Mouse (Mus musculus): ENCODE measurements around the gene AI182371.

The AI182371 gene

DNA sequence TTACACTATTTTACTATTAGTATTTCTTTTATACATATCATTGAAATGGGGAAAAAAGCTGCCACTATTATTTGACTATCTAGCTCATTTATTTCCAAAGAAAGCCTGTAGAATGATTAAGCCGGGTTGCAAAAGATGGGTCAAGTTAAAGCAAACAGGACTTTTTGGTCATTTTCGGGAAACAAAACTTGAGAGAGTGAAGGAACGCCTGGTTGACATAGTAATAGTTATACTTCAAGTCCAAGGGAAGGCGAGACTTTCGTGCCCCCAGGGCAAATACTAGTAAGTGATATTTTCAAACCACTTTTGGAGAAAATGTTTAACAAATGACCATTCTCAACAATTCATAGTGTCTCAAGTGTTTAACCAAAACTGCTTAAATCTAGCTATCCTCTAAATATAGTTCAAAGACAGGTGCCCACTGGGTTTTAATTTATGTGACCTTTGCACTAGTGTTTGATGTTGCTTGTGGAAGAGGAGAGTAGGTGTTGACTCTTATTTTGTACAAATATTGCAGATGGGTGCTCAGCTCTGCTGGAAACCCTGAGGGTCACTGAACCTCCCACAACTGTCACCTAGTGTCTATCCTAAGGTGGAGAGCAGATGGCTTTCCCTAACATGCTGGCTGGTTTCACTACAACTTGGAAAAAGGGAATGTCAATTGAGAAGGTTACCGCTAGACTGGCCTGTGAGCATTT, 37.9 kb downstream of the AI182371 start:
- H3K36me3 ChIP-seq (ENCODE audit: insufficient read depth, low read length): no peaks in the 10 kb centered on the region
- H3K4me1 ChIP-seq (replicated peaks; ENCODE audit: low read depth, low read length): peaks cover 9% of the 10 kb centered on the region
- H3K27me3 ChIP-seq (ENCODE audit: insufficient read depth, low read length): no peaks in the 10 kb centered on the region
- no peak for TF ChIP-seq CTCF (conservative IDR thresholded peaks at IDR 0.05; ENCODE audit: low read length)
- TF ChIP-seq POU5F1 (IDR thresholded peaks at IDR 0.05; ENCODE audit: borderline replicate concordance, low read length): no peak
- TF ChIP-seq NANOG (IDR thresholded peaks at IDR 0.05; ENCODE audit: borderline replicate concordance, low read length): no peak
- no peaks in the 10 kb centered on the region for H3K9me3 ChIP-seq (ENCODE audit: low read length)
- no peak overlapping the region for H3K4me3 ChIP-seq (replicated peaks; ENCODE audit: low read length)

DNA sequence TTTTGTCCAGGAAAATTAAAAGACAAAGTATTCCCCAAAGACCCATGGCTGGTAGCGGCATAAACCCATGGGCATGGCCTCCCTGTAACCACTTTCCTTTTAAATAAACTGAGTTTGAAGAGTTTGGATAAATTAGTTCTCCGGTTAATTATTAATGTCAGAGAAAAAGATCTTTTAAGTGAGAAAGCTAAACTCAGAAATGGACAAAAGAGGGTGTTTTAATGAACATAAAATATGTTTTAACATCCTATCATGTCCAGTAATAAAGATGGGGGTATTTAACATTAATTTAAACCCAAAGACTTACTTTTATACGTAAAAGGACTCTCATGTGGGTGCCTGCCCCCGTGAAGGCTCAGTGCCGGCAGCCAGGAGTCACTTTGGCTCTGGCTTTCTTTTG, 40.0 kb downstream of the AI182371 start, which contains the start of gene Hc:
Gene Hc, minus strand, starts transcription at position 101 of the 400 bp plus-strand sequence.
- H3K4me3 ChIP-seq (replicated peaks; ENCODE audit: low read length): no peak within 1 kb of the TSS
- H3K36me3 ChIP-seq (ENCODE audit: insufficient read depth, low read length): no peaks in the 10 kb centered on the region
- 0 out of 2 replicates have a peak, but pooled peaks cover under 1% of the 10 kb centered on the region for H3K4me1 ChIP-seq (replicated peaks; ENCODE audit: low read depth, low read length)
- TF ChIP-seq CTCF (conservative IDR thresholded peaks at IDR 0.05; ENCODE audit: low read length) (no peak), POU5F1 (IDR thresholded peaks at IDR 0.05; ENCODE audit: borderline replicate concordance, low read length) (no peak), NANOG (IDR thresholded peaks at IDR 0.05; ENCODE audit: borderline replicate concordance, low read length) (no peak)
- H3K27me3 ChIP-seq (ENCODE audit: insufficient read depth, low read length): no peaks in the 10 kb centered on the region
- no peaks in the 10 kb centered on the region for H3K9me3 ChIP-seq (ENCODE audit: low read length)

DNA sequence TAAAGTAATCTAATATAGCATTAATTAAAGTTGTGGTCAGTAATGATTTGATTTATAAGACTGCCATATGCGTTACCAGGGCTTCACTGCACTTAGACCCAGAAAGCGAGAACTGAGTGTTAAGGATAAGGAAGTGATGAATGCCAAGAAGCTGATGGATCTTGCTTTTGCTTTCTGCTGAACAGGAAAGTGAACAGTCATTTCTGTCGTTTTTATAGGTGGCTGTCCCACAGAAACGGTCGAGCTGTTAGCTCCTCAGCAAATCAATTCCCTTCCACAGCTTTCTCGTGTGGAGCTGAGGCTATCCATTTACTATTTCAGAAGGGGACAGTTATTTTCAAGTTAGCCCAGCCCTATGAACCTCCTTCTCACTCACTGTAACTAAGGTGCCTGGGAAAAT, 40.4 kb downstream of the AI182371 start:
- no peak overlapping the region for H3K4me3 ChIP-seq (replicated peaks; ENCODE audit: low read length)
- H3K9me3 ChIP-seq (ENCODE audit: low read length): no peaks in the 10 kb centered on the region
- H3K36me3 ChIP-seq (ENCODE audit: insufficient read depth, low read length): no peaks in the 10 kb centered on the region
- no peaks in the 10 kb centered on the region for H3K27me3 ChIP-seq (ENCODE audit: insufficient read depth, low read length)
- no peak for TF ChIP-seq CTCF (conservative IDR thresholded peaks at IDR 0.05; ENCODE audit: low read length)
- no peak for TF ChIP-seq POU5F1 (IDR thresholded peaks at IDR 0.05; ENCODE audit: borderline replicate concordance, low read length)
- no peaks in the 10 kb centered on the region for H3K4me1 ChIP-seq (replicated peaks; ENCODE audit: low read depth, low read length)

DNA sequence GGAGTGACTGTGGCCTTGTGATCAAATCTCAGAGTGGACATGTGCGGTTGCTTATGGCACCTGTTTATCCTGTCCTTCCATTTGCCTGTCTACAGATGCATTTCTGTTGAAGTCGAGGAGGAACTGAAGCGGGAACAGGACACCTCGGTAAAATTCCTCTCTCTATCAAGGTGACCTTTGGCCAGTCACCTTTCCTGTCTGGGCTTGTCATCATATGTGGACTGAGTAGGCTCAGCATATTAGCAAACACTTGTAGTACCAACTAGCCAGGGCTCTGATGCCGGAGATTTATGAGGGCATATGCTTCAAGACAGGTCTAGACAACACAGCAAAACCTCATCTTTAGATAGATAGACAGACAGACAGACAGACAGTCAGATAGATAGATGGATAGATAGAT, 41.1 kb downstream of the AI182371 start:
- Histone ChIP-seq H3K4me1 (replicated peaks; ENCODE audit: low read depth, low read length) (no peaks in the 10 kb centered on the region), H3K36me3 (ENCODE audit: insufficient read depth, low read length) (no peaks in the 10 kb centered on the region), H3K27me3 (ENCODE audit: insufficient read depth, low read length) (no peaks in the 10 kb centered on the region), H3K9me3 (ENCODE audit: low read length) (no peaks in the 10 kb centered on the region), H3K4me3 (replicated peaks; ENCODE audit: low read length) (no peak overlapping the region)
- no peak for TF ChIP-seq NANOG (IDR thresholded peaks at IDR 0.05; ENCODE audit: borderline replicate concordance, low read length)
- TF ChIP-seq POU5F1 (IDR thresholded peaks at IDR 0.05; ENCODE audit: borderline replicate concordance, low read length): no peak
- no peak for TF ChIP-seq CTCF (conservative IDR thresholded peaks at IDR 0.05; ENCODE audit: low read length)

DNA sequence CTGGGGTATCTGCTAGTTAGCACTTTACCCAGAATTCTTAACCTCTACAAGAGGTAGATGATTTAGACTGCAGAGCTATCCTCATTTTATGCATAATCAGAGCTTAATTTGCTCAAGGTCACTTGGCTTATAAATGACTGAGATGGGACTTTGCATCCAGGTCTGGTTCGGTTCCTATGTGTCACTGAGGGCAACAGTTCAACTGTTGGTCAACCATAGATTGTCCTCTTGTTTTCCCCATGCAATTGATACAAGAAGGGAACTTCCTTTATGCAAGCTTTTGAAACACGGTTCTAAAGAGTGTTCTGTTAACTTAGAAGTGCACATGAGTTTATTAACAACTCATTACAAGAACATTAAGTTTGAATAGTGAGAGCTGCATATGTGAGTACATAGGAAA, 43.0 kb downstream of the AI182371 start:
- H3K36me3 ChIP-seq (ENCODE audit: insufficient read depth, low read length): no peaks in the 10 kb centered on the region
- H3K27me3 ChIP-seq (ENCODE audit: insufficient read depth, low read length): no peaks in the 10 kb centered on the region
- TF ChIP-seq CTCF (conservative IDR thresholded peaks at IDR 0.05; ENCODE audit: low read length) (no peak), POU5F1 (IDR thresholded peaks at IDR 0.05; ENCODE audit: borderline replicate concordance, low read length) (no peak), NANOG (IDR thresholded peaks at IDR 0.05; ENCODE audit: borderline replicate concordance, low read length) (no peak)
- no peaks in the 10 kb centered on the region for H3K4me1 ChIP-seq (replicated peaks; ENCODE audit: low read depth, low read length)
- H3K4me3 ChIP-seq (replicated peaks; ENCODE audit: low read length): no peak overlapping the region
- H3K9me3 ChIP-seq (ENCODE audit: low read length): no peaks in the 10 kb centered on the region

DNA sequence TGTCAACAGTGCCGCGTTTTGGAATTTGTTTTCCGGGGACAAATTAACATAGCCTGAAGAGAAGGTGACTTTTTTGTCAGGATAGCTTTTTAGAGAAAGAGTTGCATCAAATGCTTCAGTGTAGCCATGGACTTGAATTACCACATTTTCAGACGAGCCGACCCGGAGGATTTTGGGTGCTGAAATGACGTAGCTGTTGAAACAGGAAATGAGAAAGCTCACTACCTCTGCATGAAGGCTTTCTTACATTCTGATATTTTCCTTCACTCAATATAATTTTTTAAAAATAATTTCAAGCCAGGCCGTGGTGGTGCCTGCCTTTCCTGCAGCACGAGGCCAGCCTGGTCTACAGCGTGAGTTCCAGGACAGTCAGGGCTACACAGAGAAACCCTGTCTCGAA, 44.1 kb downstream of the AI182371 start:
- no peaks in the 10 kb centered on the region for H3K36me3 ChIP-seq (ENCODE audit: insufficient read depth, low read length)
- H3K9me3 ChIP-seq (ENCODE audit: low read length): no peaks in the 10 kb centered on the region
- H3K4me1 ChIP-seq (replicated peaks; ENCODE audit: low read depth, low read length): no peaks in the 10 kb centered on the region
- H3K27me3 ChIP-seq (ENCODE audit: insufficient read depth, low read length): no peaks in the 10 kb centered on the region
- TF ChIP-seq POU5F1 (IDR thresholded peaks at IDR 0.05; ENCODE audit: borderline replicate concordance, low read length) (no peak), NANOG (IDR thresholded peaks at IDR 0.05; ENCODE audit: borderline replicate concordance, low read length) (no peak), CTCF (conservative IDR thresholded peaks at IDR 0.05; ENCODE audit: low read length) (no peak)
- H3K4me3 ChIP-seq (replicated peaks; ENCODE audit: low read length): no peak overlapping the region

DNA sequence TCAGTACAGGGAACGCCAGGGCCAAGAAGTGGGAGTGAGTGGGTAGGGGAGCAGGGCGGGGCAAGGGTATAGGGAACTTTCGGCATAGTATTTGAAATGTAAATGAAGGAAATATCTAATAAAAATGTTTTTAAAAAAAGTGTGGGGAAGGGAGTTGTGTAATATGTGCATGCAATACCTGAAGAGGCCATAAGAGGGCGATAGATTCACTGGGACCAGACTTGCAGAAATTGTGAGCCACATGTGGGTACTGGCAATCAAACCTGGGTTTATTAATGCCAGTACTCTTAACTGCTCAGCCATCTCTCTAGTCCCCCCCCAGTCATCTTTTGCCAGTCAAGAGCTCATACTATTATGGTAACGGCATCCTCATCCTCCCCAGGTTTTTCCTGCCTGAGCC, 52.5 kb downstream of the AI182371 start:
- Histone ChIP-seq H3K27me3 (ENCODE audit: insufficient read depth, low read length) (no peaks in the 10 kb centered on the region), H3K36me3 (ENCODE audit: insufficient read depth, low read length) (no peaks in the 10 kb centered on the region), H3K4me1 (replicated peaks; ENCODE audit: low read depth, low read length) (no peaks in the 10 kb centered on the region; the same call in 1 of the 2 replicates), H3K9me3 (ENCODE audit: low read length) (no peaks in the 10 kb centered on the region), H3K4me3 (replicated peaks; ENCODE audit: low read length) (no peak overlapping the region)
- TF ChIP-seq POU5F1 (IDR thresholded peaks at IDR 0.05; ENCODE audit: borderline replicate concordance, low read length): no peak
- TF ChIP-seq CTCF (conservative IDR thresholded peaks at IDR 0.05; ENCODE audit: low read length): peak; percentile 92

DNA sequence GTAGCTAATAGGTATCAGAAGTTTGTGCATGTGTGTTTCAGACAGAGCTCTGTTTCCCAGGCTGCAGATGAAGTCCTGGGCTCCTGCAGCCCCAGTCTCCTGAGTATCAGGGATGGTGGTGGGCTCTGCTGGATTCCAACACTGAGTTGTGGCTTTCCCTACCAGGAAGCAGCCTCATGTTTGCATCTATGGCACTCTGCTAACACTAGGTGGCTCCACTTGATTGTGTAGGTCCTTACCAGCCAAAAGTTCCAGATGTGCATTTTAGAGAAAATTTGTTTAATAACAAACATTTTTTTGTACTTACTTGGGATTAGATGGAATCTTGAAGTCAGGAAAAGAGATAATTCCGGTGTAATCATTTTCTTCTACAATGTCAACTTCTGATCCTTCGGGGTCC, 56.4 kb downstream of the AI182371 start:
- Histone ChIP-seq H3K4me1 (replicated peaks; ENCODE audit: low read depth, low read length) (no peaks in the 10 kb centered on the region; the same call in 1 of the 2 replicates), H3K9me3 (ENCODE audit: low read length) (no peaks in the 10 kb centered on the region), H3K4me3 (replicated peaks; ENCODE audit: low read length) (no peak overlapping the region), H3K36me3 (ENCODE audit: insufficient read depth, low read length) (no peaks in the 10 kb centered on the region), H3K27me3 (ENCODE audit: insufficient read depth, low read length) (peaks cover 4% of the 10 kb centered on the region)
- TF ChIP-seq CTCF (conservative IDR thresholded peaks at IDR 0.05; ENCODE audit: low read length) (peak; percentile 73), NANOG (IDR thresholded peaks at IDR 0.05; ENCODE audit: borderline replicate concordance, low read length) (no peak), POU5F1 (IDR thresholded peaks at IDR 0.05; ENCODE audit: borderline replicate concordance, low read length) (no peak)
